Mouse (Mus musculus) ovary, postnatal 36 days (tissue): Measurements from ENCODE around the gene Zfp341.

Source experiments
- DNase-seq: peaks from one replicate; pipeline ENCODE4 v3.0.0; 2022; ENCODE audit warnings: low spot score, mixed read lengths

The Zfp341 gene

DNA sequence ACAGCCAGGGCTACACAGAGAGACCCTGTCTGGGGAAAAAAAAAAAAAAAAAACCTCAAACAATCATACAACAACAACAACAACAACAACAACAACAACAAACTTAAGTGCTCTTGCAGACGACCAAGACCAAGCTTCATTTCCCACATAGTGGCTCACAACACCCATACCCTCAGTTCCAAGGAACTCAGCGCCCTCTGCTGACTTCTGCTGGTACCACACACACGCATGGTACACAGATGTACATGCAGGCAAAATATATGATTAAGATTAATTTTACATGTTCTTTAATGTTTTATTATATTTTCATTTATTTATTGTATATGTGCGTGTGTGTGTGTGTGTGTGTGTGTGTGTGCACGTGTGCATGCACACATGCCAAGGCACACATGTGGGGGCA, 26.7 kb upstream of the Zfp341 start:
- peak; percentile 30 for DNase-seq

DNA sequence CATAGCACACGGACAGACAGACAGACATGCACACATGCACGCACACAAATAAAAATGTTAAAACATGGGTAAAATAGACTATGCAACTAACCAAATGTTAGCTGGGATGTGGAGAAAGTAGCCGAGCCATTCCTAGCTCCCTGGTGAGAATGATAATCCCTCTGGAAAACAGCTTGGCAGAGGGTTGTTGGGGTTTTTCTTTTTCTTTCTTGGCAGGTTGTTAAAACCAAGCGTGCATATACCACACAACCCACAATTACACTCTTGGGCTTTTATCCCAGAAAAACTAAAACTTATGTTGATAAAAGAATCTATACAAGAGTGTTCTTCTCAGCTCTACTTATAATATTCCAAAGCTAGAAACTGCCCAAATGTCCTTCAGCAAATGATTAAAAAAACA, 24.0 kb upstream of the Zfp341 start:
- DNase-seq = no peak

DNA sequence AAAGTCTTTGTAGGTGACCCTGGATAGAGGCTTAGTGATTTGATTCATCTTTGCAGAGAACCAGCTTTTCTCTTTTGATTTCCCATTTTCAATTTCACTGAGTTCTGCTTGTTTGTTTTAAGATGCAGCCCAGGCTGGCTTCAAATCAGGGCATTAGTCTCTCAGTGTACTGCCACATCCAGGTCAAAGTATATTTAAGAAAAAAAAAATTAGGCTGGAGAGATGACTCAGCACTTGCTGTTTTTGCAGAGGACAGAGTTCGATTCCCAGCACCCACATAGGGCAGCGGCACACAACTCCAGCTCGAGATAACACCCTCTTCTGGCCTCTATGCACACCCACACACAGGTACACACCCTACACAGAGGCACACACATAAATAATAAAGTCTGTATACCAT, 21.9 kb upstream of the Zfp341 start:
- no peak for DNase-seq

DNA sequence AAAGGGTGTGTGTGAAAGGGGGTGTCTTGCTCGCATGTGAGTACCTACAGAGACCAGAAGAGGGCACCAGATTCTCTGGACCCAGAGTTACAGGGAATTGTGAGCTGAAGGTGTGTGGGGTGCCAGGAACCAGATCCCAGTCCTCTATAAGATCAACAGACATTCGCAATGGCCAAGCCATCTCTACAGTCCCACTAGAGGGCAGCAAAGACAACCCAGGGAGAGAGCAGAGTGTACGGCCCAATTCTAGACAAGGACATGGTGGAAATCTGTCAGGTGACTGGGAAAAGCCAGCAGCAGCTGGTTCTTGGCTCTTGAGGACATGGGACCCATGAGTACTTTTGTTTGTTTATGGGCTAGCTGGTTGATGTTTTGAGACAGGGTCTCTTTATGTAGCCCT, 20.1 kb upstream of the Zfp341 start:
- no peak for DNase-seq

DNA sequence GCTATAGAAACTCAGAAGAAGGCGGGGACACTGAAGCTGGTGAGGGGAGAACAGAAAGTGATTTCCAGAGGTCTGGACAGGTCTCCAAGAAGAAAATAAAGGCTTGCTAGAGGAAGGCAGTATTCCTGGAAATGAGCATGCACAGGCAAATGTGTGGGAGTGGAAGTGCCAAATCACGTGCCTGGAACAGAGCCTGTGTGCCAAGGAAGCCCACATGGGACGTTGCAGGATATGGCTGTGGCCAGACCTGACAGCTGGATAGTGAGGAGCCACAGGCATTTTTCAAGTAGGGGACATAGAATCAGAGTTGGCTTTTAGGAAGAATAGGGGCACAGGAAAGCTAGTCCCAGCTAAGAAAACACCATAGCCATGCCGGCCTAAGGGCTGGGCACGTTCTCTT, 17.3 kb upstream of the Zfp341 start:
- no peak for DNase-seq

DNA sequence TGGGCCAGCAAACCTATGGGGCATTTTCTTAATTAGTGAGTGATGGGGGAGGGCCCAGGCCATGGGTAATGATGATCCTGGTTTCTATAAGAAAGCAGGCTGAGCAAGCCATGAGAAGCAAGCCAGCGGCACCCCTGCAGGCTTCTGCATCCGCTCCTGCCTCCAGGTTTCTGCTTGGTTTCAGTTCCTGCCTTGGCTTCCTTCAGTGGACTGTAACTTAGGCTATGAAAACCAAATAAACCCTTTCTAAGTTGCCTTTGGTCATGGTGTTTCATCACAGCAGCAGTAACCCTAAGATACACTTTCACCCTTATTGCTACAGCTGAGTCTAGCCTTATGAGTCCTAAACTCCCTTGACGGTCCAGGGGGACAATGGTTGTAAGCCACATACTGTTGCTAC, 15.7 kb upstream of the Zfp341 start:
- no peak for DNase-seq

DNA sequence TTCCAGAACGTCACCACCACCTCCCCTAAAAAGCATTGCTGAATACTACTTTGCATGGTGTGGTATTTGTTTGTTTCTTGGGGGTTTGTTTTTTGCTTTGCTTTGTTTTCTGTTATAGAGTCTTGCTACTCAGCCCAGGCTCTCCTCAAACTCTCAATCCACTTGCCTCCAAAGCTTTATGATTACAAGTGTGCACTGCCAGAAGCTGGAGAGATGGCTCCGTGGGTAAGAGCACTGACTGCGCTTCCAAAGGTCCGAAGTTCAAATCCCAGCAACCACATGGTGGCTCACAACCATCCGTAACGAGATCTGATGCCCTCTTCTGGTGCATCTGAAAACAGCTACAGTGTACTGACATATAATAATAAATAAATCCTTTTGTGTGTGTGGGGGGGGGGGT, 12.5 kb upstream of the Zfp341 start:
- DNase-seq = no peak

DNA sequence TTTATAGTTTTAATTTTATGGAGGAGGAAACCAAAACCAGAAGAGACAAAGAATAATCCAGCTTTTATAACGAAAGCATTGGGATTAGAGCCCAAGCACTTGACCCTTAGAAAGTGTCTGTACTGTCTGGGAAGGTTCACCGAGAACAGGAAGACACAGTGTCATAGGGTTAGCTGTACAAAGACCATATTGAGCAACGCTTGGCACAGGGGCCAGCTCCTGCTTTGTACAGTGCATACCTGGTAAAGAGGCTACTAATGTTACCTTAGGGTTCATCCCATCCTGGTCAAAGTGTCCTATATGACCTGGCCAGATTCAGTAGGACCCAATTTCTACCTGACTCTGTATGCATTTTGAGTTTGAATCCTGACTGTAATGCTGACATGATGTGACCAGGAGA, 11.8 kb upstream of the Zfp341 start:
- DNase-seq = no peak

DNA sequence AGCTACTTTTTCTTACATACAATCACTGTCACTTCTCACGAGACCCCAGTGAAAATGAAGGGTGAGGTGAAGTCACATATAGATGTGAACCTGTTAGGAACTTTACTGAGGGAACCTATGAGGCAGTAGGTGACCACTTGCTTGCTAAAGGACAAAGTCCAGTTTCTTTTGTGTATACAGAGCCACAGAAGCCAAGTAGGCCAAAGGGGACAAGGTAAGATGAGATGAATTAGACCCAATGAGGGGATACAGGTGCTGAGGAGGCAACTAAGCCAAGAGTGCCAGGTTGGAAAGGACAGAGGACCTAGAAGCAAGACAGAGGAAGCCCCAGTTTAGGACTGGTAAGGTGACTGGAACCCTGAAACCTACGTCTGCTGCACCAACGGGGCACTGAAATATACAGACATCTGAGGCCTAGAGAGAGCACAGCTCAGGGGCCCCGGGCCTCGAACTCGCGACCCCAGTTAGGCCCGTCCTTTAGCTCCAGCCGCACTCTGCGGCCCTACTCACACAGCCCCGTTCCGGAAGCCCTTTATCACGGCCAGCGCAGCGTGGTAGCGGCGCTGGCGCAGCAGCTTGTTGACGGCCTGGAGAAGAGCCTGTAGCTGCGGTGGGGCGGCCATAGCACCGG, 10.0 kb upstream of the Zfp341 start:
- no peak for DNase-seq

DNA sequence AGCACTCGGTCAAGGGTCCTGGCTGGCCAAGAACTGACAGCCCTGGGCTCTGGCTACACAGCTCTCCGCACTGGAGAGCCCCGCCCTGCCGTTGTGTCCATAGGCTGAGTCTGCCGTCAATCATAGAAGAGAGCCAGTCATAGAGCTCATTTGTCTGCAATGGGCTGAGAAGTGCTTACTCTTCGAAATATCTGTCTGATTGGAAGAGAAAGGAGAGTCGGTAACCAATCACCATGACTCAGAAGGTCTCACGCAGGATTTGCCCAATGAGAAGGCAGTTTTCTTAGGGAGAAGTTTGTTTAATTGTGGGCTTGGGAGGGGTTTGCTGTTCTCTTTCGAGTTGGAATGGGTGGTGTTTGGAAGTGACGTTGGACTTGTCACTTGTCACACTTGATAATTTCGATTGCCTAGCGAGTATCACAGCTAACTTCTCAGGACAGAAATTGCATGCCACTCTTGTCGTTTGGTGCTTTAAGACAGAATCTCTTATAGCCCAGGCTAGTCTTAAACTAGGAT, 9.4 kb upstream of the Zfp341 start, which contains the start of gene Pxmp4:
TSS of gene Pxmp4 (minus strand) at position 71 of the 516 bp plus-strand sequence.
- DNase-seq = peak; percentile 97

DNA sequence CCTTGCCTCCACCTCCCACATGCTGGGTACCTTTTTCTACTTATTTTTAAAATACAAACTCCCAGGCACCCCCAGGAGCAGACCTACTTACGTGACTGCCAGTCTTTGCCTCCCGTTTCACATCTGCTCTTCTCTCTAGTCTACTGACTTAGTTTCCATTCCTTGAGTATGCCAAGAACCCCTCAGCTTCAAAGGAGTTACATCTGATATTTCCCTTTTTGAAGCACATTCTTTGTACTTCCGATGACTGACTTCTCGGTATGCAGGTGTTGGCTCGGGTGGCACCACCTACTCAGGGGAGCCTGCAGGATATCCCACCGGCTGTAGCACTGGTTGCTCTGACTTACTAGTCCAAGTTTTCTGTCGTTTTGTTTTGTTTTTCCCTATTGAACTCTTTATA, 8.9 kb upstream of the Zfp341 start:
- no peak for DNase-seq

DNA sequence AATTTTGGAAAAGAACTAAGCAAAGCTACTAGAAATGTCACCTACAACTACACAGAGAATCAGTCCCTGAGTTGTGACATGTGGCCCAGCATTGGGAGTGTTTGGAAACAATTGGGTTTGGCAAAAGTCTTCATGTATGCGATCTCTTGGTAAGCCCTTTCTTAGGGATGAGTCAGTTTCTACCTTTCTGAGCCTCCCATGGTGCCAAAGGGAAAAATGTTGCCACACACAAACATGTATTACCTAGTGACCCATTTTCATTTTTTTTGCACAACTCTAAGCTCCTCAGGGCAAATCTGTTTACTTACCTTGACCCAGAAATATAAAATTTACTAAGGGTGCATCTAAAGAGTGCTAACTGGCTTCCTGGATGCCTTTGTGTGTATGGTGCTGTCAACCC, 6.1 kb upstream of the Zfp341 start:
- DNase-seq = no peak

DNA sequence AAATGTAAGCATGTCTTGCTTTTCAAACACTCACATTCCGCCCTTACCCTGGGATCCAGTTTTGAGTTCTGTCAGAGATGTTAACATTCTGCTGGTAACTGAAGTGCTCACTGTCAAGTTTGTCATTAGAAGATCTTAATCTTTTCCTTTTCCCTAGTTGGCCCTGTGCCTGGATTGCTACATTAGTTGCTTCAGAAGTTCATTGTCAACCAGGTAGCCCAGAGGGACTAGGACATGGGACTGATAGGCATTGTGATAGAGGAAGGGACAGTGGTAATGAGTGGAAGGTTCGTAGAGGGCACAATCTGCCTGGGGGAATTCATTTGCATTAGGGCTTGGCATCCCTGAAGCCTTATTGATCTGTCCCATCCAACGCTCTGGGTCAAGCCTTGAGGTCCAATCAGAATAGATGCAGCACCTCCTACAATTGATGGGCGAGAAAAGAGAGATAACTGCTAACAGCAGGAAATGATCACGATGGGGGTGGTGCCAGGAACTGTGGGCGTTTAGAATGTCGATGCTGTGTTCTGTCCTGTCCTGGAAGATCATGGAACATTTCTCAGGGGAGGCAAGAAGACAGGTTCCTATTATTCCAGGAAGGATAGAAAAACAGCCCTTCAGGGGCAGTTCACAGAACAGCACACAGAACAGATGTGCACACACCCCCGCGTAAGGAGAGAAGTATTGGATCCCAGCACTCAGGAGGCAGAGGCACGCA, 3.9 kb upstream of the Zfp341 start:
- DNase-seq = no peak

DNA sequence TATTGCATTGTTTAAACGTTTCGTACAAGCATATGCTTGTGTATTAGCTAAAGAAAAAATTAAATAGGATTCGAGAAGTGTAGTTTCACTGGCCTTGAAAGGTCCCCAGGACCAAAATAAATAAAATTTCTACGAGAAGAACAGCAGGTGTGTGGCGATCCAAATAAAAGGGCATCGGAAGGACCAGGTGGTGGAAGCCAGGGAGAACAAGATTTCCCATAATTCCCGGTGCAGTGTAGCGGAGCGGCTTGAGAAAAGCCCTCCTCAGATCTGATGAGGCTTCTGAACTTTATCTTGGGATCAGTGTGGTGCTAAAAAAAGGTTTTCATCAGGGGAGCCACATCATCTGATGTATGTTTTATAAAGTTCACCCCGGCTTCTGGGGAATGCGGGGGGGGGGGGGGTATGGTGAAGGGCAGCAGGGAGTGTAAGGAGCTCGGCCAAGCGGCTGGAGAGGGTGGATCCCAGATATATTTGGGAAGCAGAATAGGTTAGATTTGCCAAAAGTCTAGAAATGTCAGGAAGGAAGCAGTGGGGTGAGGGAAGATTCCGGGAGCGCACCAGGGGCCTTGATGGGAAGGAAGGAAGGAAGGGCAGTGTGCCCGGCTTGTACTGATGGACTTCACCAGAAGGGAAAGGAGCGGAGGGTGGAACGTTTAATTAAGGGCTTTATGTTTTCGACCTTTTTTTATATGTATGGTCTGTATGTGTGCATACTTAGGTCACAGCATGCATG, 1.9 kb downstream of the Zfp341 start:
- no peak for DNase-seq

DNA sequence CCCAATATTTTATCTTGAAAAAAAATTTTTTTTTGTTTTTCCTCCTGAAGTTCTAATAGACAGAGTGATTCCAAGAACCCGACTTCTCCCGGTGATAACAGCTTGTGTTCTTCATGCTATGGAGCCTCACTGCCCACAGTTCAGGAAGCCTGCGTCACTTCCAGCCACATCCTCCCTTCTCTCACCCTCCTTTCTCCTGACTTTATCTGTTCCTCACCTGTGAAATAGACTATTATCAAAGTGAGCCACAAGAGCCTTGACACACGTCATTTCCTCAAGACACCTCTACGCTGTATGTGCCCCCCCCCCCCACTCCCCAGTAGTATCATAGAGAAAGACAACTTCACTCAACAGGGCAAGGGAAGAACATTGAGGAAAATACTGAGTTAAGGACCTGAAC, 2.6 kb downstream of the Zfp341 start:
- DNase-seq = no peak

DNA sequence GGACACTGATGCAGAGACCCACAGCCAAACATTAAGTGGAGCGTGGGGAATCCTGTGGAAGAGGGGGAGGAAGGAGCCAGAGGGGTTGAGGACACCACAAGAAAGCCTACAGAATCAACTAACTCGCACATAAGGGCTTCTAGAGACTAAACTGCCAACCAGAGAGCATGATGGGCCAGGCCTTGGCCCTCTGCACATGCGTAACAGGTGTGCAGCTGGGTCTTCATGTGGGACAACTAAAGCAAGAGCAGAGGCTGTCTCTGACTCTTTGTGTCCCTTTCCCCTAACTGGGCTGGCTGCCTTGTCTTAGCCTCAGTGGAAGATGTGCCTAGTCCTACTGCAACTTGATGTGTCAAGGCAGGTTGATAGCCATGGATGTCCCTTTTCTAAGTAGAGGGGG, 4.0 kb downstream of the Zfp341 start:
- no peak for DNase-seq

DNA sequence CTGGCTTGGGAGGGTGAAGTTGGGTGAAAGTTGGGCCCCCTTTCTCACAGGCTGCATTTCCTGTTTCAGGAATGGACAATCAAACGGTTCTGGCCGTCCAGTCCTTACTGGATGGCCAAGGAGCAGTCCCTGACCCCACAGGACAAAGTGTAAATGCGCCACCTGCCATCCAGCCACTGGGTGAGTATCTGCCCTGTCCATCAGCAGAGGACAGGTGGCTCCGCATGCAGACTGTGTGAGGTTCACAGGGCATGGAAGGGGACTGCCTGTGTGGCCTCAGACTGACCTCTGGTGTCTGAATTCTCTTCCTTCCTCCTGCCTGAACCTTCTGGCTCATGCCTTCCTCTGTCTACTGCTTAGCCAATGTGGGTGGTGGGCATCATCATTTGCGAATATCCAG, 8.6 kb downstream of the Zfp341 start:
- no peak for DNase-seq

DNA sequence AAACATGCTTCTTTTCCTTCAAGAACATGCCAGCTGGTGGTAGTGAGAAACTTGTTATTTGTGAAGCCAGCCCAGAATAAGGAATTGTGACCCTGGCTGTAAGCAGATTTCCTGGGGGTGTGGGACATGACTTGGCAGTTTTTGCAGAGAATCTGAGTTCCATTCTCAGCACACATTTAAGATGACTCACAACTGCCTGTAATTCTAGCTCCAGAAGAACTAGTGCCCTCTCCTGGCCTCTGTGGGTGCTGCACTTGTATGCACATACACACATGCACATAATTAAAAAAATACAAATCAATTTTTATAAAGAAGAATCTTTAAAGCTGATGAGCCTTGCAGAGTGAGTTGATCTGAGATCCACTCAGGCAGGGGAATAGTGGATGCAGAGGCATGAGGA, 11.0 kb downstream of the Zfp341 start:
- DNase-seq = no peak

DNA sequence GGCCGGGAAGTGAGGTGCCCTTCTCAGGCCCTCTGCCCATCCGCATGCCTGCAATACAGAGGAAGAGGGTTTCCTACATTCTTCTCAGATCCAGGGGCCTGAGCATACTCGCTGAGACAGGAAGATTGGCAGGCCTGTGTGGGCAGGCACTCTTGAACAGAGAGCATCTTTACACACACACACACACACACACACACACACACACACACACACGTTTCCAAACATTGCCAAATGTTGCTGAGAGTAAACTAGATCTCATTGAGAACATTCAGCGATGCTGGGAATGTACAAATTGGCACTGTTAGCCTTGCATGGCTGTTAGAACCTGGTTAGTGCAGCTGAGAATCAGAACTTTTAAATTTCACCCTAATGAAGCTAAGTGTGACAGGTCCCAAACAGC, 17.4 kb downstream of the Zfp341 start:
- DNase-seq = no peak

DNA sequence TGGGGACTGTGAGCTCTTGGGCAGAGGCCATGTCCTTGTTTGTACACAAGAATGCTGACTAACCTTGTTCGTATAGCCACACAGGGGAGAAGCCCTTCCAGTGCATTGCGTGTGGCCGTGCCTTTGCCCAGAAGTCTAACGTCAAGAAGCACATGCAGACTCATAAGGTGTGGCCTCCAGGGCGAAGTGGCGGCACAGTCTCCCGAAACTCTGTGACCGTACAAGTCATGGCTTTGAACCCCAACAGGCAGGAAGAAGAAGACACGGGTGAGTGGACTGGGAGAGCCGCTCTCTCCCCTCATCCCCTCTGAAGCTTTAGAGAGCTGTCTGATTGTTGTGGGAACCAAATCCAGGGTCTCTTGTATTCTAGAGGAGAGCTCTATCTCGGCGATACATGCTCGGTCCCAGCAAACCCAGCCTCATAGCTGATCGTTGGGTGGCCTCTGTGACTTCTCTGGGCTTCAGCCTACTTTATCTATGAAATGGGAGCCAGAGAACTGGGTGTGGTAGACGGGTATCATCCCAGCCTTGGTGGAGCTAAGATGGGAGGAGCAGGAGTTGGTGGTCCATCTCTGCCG, 19.2 kb downstream of the Zfp341 start:
- DNase-seq = no peak

DNA sequence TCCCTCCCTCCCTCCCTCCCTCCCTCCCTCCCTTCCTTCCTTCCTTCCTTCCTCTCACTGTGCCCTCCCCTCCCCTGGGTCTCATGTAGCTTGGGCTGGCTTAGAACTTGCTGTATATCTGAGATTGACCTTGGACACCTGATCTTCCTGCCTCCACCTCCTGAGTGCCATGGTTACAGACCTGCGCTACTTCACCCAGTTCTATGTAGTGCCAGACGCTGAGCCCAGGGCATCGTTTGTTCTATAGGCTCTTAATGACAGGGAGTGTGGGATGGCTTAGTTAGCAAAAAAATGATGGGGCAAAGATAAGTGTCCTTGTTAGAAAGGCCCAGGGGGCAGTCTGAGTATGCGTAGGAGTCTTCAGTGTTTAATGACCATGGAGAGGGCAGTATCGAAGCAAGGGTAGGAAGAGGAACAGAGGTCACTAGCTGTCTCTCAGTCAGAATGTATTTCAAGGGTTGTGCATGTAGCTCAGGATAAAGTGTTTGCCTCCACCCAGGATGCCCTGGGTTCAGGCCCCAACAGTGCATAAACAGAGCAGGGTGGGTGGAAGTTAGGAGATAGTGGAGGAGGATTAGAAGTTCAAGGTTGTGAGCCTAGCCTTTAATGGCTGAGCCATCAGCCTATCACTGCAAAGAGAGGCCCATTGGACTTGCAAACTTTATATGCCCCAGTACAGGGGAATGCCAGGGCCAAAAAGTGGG, 20.1 kb downstream of the Zfp341 start:
- no peak for DNase-seq
